Mouse (Mus musculus): ENCODE data around the gene Mycbpap.

Gene Mycbpap

GRCm38 (mm10) chr11:94521219-94521843 is at the start of gene Mycbpap:
Gene Mycbpap, minus strand, starts transcription at chr11:94521742.
- DNase-seq (ENCODE audit: low spot score): peak; percentile 78

GRCm38 (mm10) chr11:94570612-94571011 is 49.1 kb upstream of the Mycbpap start:
- no peak for DNase-seq (ENCODE audit: low spot score)

- no peak for DNase-seq (ENCODE audit: low spot score)
Measured at GRCm38 (mm10) chr11:94567326-94567725, 45.8 kb upstream of the Mycbpap start.

GRCm38 (mm10) chr11:94566534-94566933 is 45.0 kb upstream of the Mycbpap start:
- no peak for DNase-seq (ENCODE audit: low spot score)

GRCm38 (mm10) chr11:94565151-94565479 is 43.6 kb upstream of the Mycbpap start:
- DNase-seq (ENCODE audit: low spot score): no peak

- peak; percentile 60 for DNase-seq (ENCODE audit: low spot score)
Measured at GRCm38 (mm10) chr11:94564437-94565150, 43.1 kb upstream of the Mycbpap start, which contains the start of gene Chad. Gene Chad, plus strand, starts transcription at chr11:94565047.

- DNase-seq (ENCODE audit: low spot score): no peak
Measured at GRCm38 (mm10) chr11:94563821-94564220, 42.3 kb upstream of the Mycbpap start.

- no peak for DNase-seq (ENCODE audit: low spot score)
Measured at GRCm38 (mm10) chr11:94563383-94563782, 41.8 kb upstream of the Mycbpap start.

GRCm38 (mm10) chr11:94558226-94558625 is 36.7 kb upstream of the Mycbpap start:
- no peak for DNase-seq (ENCODE audit: low spot score)

- no peak for DNase-seq (ENCODE audit: low spot score)
Measured at GRCm38 (mm10) chr11:94550442-94550744, 28.9 kb upstream of the Mycbpap start.

- no peak for DNase-seq (ENCODE audit: low spot score)
Measured at GRCm38 (mm10) chr11:94549691-94550441, 28.3 kb upstream of the Mycbpap start.

- peak; percentile 96 for DNase-seq (ENCODE audit: low spot score)
Measured at GRCm38 (mm10) chr11:94548888-94549690, 27.5 kb upstream of the Mycbpap start, which contains the start of gene Rsad1. Gene Rsad1, minus strand, starts transcription at chr11:94549255.

- DNase-seq (ENCODE audit: low spot score): peak; percentile 59
Measured at GRCm38 (mm10) chr11:94548041-94548784, 26.7 kb upstream of the Mycbpap start.

GRCm38 (mm10) chr11:94547271-94547670 is 25.7 kb upstream of the Mycbpap start:
- no peak for DNase-seq (ENCODE audit: low spot score)

- DNase-seq (ENCODE audit: low spot score): no peak
Measured at GRCm38 (mm10) chr11:94546381-94546780, 24.8 kb upstream of the Mycbpap start.

- no peak for DNase-seq (ENCODE audit: low spot score)
Measured at GRCm38 (mm10) chr11:94544422-94544821, 22.9 kb upstream of the Mycbpap start.

GRCm38 (mm10) chr11:94543932-94544331 is 22.4 kb upstream of the Mycbpap start:
- peak; percentile 84 for DNase-seq (ENCODE audit: low spot score)

GRCm38 (mm10) chr11:94543344-94543743 is 21.8 kb upstream of the Mycbpap start:
- no peak for DNase-seq (ENCODE audit: low spot score)

- no peak for DNase-seq (ENCODE audit: low spot score)
Measured at GRCm38 (mm10) chr11:94542400-94542799, 20.9 kb upstream of the Mycbpap start.

- DNase-seq (ENCODE audit: low spot score): no peak
Measured at GRCm38 (mm10) chr11:94539761-94540160, 18.2 kb upstream of the Mycbpap start.

GRCm38 (mm10) chr11:94538733-94539292 is 17.3 kb upstream of the Mycbpap start:
- DNase-seq (ENCODE audit: low spot score): no peak
